Mouse (Mus musculus): ENCODE measurements around the gene Ajuba.

DNA sequence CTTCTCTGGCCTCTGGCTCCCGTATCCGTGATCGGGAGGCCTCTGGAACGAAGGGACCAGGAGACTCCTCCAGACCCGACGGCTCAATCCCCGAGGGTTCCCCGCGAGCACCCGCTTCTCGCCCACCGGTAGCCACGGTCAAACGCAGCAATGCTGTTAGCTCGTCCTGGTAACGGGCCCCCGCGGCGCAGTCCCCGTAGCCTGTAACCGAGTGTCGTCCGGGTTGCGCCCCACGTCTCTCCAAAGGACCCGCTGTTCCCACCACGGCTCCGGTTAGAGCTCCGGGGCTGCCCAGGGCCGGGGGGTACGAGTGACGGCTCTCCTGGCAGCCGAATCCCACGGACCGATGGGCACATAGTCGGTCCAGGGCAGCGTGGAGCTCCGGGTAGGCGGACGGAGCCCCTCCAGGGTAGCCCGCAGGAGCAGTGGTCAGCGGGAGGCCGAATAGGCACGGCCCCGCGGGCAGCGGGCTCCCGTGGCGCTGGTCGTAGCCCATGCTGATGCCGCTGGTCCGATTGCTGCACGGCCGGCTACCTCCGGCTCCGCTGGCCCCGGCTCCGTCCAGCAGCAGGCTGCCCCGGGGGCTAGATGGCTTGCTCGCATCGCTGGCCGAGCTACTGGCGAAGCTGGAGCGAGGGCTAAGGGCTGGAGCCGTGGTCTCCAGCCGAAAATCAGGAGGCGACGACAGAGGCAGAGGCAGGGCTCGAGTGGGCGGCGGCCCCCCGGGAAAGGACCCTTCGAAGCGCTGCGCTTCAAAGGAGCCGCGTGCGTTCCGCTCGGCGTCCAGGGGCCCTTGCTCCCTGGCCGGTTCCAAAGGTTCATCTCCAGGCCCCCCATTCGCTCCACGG lies 893 bp downstream of the Ajuba start:
- TF ChIP-seq ZC3H11A (IDR thresholded peaks at IDR 0.05; ENCODE audit: borderline replicate concordance, low read depth, low read length) (no peak), CHD2 (IDR thresholded peaks at IDR 0.05; ENCODE audit: low read depth, low read length) (no peak)

All from ES-E14 (cell line).